Comparison of ENCODE assay signal across 8 mouse cellular contexts in genomic region chr17:28953251-28953650, GRCm38 (mm10). TPM values are rescaled to one million over a fixed set of nuclear protein-coding genes. Genes with fewer than 3 reads are reported as not detected.
A peak's percentile ranks its signal among the peaks of the same experiment; 100 is the strongest.
DNase-seq lines count a peak whose midpoint lies in the region; ATAC-seq and TF ChIP-seq lines count a peak whose summit lies in the region.

No protein-coding gene starts in this region.

- no peak for TF ChIP-seq CTCF in ES-Bruce4 (IDR thresholded peaks at IDR 0.05; ENCODE audit: low read depth, low read length)

- no peaks in the 10 kb centered on the region for H3K36me3 ChIP-seq in ES-Bruce4 (ENCODE audit: control insufficient read depth, insufficient read depth, low read length, poor library complexity, severe bottlenecking)

- peaks cover 2% of the 10 kb centered on the region for H3K4me1 ChIP-seq in ES-Bruce4 (ENCODE audit: control insufficient read depth, insufficient read depth, low read length)

- TF ChIP-seq EP300 in ES-Bruce4 (IDR thresholded peaks at IDR 0.05; ENCODE audit: insufficient read depth, low read depth, low read length): no peak

- no peak overlapping the region for H3K27ac ChIP-seq in ES-Bruce4 (ENCODE audit: insufficient read depth, low read length)

- ATAC-seq in monocyte, adult 5-6 weeks (replicated peaks; ENCODE audit: insufficient number of reproducible peaks, low FRiP score, low TSS enrichment, poor library complexity, severe bottlenecking): no peak

- DNase-seq in CD4-positive helper T cell, adult 2 months (ENCODE audit: low read depth, low spot score): peak; percentile 23
- DNase-seq in fibroblast of lung, adult 2 months (ENCODE audit: low read depth): peak; percentile 11
- DNase-seq in induced T-regulatory cell, adult 2 months (ENCODE audit: low read depth): peak; percentile 47
- peak; percentile 32 for DNase-seq in lung, postnatal 10 days
- DNase-seq in layer of hippocampus, postnatal 14 days (ENCODE audit: low spot score in 2 of 2): no peak
- no peak for DNase-seq in gastrocnemius, adult 18-20 months (ENCODE audit: low spot score)

- no peaks in the 10 kb centered on the region for H3K27me3 ChIP-seq in ES-Bruce4 (ENCODE audit: control insufficient read depth, insufficient read depth, low read length, poor library complexity, severe bottlenecking)

- H3K9me3 ChIP-seq in ES-Bruce4 (replicated peaks; ENCODE audit: control insufficient read depth, insufficient read depth, low read length, poor library complexity, severe bottlenecking): no peaks in the 10 kb centered on the region

- TF ChIP-seq POLR2A in ES-Bruce4 (IDR thresholded peaks at IDR 0.05; ENCODE audit: insufficient read depth, low read length): no peak

- H3K4me3 ChIP-seq in ES-Bruce4 (ENCODE audit: low read depth, low read length): peak overlapping the region; percentile 84

- peak overlapping the region; percentile 95 for H3K9ac ChIP-seq in ES-Bruce4 (ENCODE audit: low read depth, poor library complexity, severe bottlenecking)

RNA-seq across cellular contexts. Expression of gene Kctd20, which starts 1.5 kb away (rescaled TPM):
- polyA plus RNA-seq in ES-Bruce4 (2011; ENCODE audit: insufficient read depth, insufficient read length, low read depth, missing spikeins): 75.3 and 77.9 TPM in 2 replicates
- 67.0 to 103 TPM (median 95.1 TPM) in 3 replicates for total RNA-seq in monocyte, adult 5-6 weeks (2017)
- total RNA-seq in layer of hippocampus, postnatal 14 days (2021): 10 to 100 TPM; 76.2 to 77.7 TPM
- 10 to 100 TPM; 37.1 to 42.1 TPM for total RNA-seq in gastrocnemius, adult 18-20 months (2021)

RNA-seq across cellular contexts. Expression of gene Pxt1, which starts 9.6 kb away (rescaled TPM):
- 0.67 and 2.4 TPM in 2 replicates for polyA plus RNA-seq in ES-Bruce4 (2011; ENCODE audit: insufficient read depth, insufficient read length, low read depth, missing spikeins)
- total RNA-seq in monocyte, adult 5-6 weeks (2017): not detected in 3 replicates
- not detected for total RNA-seq in layer of hippocampus, postnatal 14 days (2021)
- total RNA-seq in gastrocnemius, adult 18-20 months (2021): not detected

RNA-seq across cellular contexts. Expression of gene 4930539E08Rik, which starts 38.1 kb away (rescaled TPM):
- polyA plus RNA-seq in ES-Bruce4 (2011; ENCODE audit: insufficient read depth, insufficient read length, low read depth, missing spikeins): 1.5 and 3.0 TPM in 2 replicates
- 0.38 to 0.78 TPM in 2 of 3 replicates, not detected in the other for total RNA-seq in monocyte, adult 5-6 weeks (2017)
- total RNA-seq in layer of hippocampus, postnatal 14 days (2021): 1 to 10 TPM; 3.2 to 3.8 TPM
- not detected for total RNA-seq in gastrocnemius, adult 18-20 months (2021)

RNA-seq across cellular contexts. Expression of gene Stk38, which starts 54.5 kb away (rescaled TPM):
- 171 TPM in 2 replicates for polyA plus RNA-seq in ES-Bruce4 (2011; ENCODE audit: insufficient read depth, insufficient read length, low read depth, missing spikeins)
- 369 to 443 TPM (median 402 TPM) in 3 replicates for total RNA-seq in monocyte, adult 5-6 weeks (2017)
- 10 to 100 TPM; 57.0 to 61.1 TPM for total RNA-seq in layer of hippocampus, postnatal 14 days (2021)
- total RNA-seq in gastrocnemius, adult 18-20 months (2021): 10 to 100 TPM; 20.2 to 22.4 TPM

Comparison
In these comparisons a context has a peak if more than half of its experiments do, and no peak if none do; other contexts are left out.
1. DNase-seq: peak in CD4-positive helper T cell, adult 2 months (single experiment), fibroblast of lung, adult 2 months (single experiment), induced T-regulatory cell, adult 2 months (single experiment) and lung, postnatal 10 days (single experiment); none in layer of hippocampus, postnatal 14 days (0 of 2) and gastrocnemius, adult 18-20 months (single experiment).